Mouse (Mus musculus): ENCODE measurements around the gene Myt1l.

Gene Myt1l

GRCm38 (mm10) chr12:29561222-29561621 lies 33.0 kb downstream of the Myt1l start:
- no peak for DNase-seq (ENCODE audit: low read depth in 2 of 2, low spot score in 2 of 2)

GRCm38 (mm10) chr12:29569311-29569710 lies 41.1 kb downstream of the Myt1l start:
- no peak for DNase-seq (ENCODE audit: low read depth in 2 of 2, low spot score in 2 of 2)

GRCm38 (mm10) chr12:29570351-29570750 lies 42.2 kb downstream of the Myt1l start:
- DNase-seq (ENCODE audit: low read depth in 2 of 2, low spot score in 2 of 2): no peak

GRCm38 (mm10) chr12:29571613-29572012 lies 43.4 kb downstream of the Myt1l start:
- DNase-seq (ENCODE audit: low read depth in 2 of 2, low spot score in 2 of 2): no peak

- DNase-seq (ENCODE audit: low read depth in 2 of 2, low spot score in 2 of 2): no peak
Measured at GRCm38 (mm10) chr12:29593787-29594186, 65.6 kb downstream of the Myt1l start.

- DNase-seq (ENCODE audit: low read depth in 2 of 2, low spot score in 2 of 2): no peak
Measured at GRCm38 (mm10) chr12:29599916-29600315, 71.7 kb downstream of the Myt1l start.

GRCm38 (mm10) chr12:29601223-29601622 lies 73.0 kb downstream of the Myt1l start:
- no peak for DNase-seq (ENCODE audit: low read depth in 2 of 2, low spot score in 2 of 2)

- DNase-seq (ENCODE audit: low read depth in 2 of 2, low spot score in 2 of 2): no peak
Measured at GRCm38 (mm10) chr12:29604659-29605058, 76.5 kb downstream of the Myt1l start.

GRCm38 (mm10) chr12:29605124-29605523 lies 76.9 kb downstream of the Myt1l start:
- no peak for DNase-seq (ENCODE audit: low read depth in 2 of 2, low spot score in 2 of 2)

GRCm38 (mm10) chr12:29606221-29606620 lies 78.0 kb downstream of the Myt1l start:
- DNase-seq (ENCODE audit: low read depth in 2 of 2, low spot score in 2 of 2): no peak

GRCm38 (mm10) chr12:29617746-29618145 lies 89.6 kb downstream of the Myt1l start:
- no peak for DNase-seq (ENCODE audit: low read depth in 2 of 2, low spot score in 2 of 2)

- no peak for DNase-seq (ENCODE audit: low read depth in 2 of 2, low spot score in 2 of 2)
Measured at GRCm38 (mm10) chr12:29621530-29621929, 93.3 kb downstream of the Myt1l start.

GRCm38 (mm10) chr12:29627956-29628750 lies 100.0 kb downstream of the Myt1l start:
- no peak for DNase-seq (ENCODE audit: low read depth in 2 of 2, low spot score in 2 of 2)

GRCm38 (mm10) chr12:29629875-29630538 lies 101.8 kb downstream of the Myt1l start:
- DNase-seq (ENCODE audit: low read depth in 2 of 2, low spot score in 2 of 2): no peak

GRCm38 (mm10) chr12:29634509-29634908 lies 106.3 kb downstream of the Myt1l start:
- no peak for DNase-seq (ENCODE audit: low read depth in 2 of 2, low spot score in 2 of 2)

GRCm38 (mm10) chr12:29639543-29640196 lies 111.5 kb downstream of the Myt1l start:
- DNase-seq (ENCODE audit: low read depth in 2 of 2, low spot score in 2 of 2): no peak

- no peak for DNase-seq (ENCODE audit: low read depth in 2 of 2, low spot score in 2 of 2)
Measured at GRCm38 (mm10) chr12:29640201-29640600, 112.0 kb downstream of the Myt1l start.

- DNase-seq (ENCODE audit: low read depth in 2 of 2, low spot score in 2 of 2): no peak
Measured at GRCm38 (mm10) chr12:29642915-29643314, 114.7 kb downstream of the Myt1l start.

GRCm38 (mm10) chr12:29644091-29644490 lies 115.9 kb downstream of the Myt1l start:
- no peak for DNase-seq (ENCODE audit: low read depth in 2 of 2, low spot score in 2 of 2)

- DNase-seq (ENCODE audit: low read depth in 2 of 2, low spot score in 2 of 2): no peak
Measured at GRCm38 (mm10) chr12:29644721-29645120, 116.5 kb downstream of the Myt1l start.

GRCm38 (mm10) chr12:29649510-29650152 lies 121.4 kb downstream of the Myt1l start:
- DNase-seq (ENCODE audit: low read depth in 2 of 2, low spot score in 2 of 2): no peak

GRCm38 (mm10) chr12:29652516-29652915 lies 124.3 kb downstream of the Myt1l start:
- no peak for DNase-seq (ENCODE audit: low read depth in 2 of 2, low spot score in 2 of 2)
